Mouse (Mus musculus): Measurements from ENCODE around the gene Tulp1.

- TF ChIP-seq POLR2A (IDR thresholded peaks at IDR 0.05; ENCODE audit: low read depth, low read length) (no peak), CTCF (IDR thresholded peaks at IDR 0.05; ENCODE audit: extremely low read depth, insufficient read length, insufficient replicate concordance, low read depth, low read length) (no peak)
These were observed 48.5 kb downstream of the Tulp1 start for GRCm38 (mm10) chr17:28316476-28316875.

Data from small intestine, adult 2 months (tissue).